Mouse (Mus musculus) adrenal gland, adult (tissue): ENCODE measurements at regions not wholly inside any gene's neighbourhood (a gene's known extent, or its start where the extent isn't known, plus 50 kb on each side); places are given as distances from the start of the nearest gene placed in this dataset.
A peak's percentile ranks its signal among the peaks of the same experiment; 100 is the strongest.

Experiments
- DNase-seq, 2 experiments: peaks; one replicate each; pipeline ENCODE4 v3.0.0; 2022 to 2023; ENCODE audit warnings: low spot score in 1 of 2; ENCODE audit not compliant: inconsistent age in 2 of 2

DNA sequence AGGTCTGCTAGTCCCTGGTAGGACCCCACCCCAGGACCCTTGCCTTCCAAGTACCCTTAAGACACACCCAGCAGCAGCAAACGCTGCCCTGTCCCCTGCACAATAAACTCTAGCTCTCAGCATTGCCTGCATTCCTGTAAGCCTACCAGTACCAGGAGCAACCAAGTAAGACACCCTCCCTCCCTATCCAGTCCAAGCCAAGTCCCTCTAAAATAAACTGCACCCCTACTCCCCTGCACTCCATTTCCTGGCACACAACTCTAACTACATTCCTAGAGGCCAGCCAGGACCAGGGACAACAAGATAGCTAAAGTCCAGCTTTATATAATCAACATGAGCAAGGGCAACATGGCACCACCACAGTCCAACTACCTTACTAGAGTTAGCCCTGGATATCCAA is 103.5 kb downstream of the Ids start:
- no peak for DNase-seq

DNA sequence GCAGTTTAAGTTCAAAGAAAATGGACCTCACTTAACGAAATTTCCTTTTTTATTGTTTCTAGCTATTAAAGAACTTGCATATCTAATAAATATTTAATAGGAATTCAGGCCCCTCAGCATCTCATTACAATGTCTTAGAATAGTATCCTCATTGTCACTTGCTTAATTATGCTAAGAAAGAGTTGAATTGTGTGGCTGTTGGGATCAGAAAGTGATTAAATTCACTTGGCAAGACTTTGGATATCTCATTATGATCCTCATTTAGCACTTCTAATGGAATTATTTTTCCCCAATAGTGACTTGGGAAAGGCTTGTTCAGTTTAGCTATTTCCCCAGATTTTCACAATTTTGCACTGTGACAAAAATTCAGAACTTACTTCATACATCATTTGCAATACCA is 148.9 kb downstream of the Ids start:
- no peak for DNase-seq

DNA sequence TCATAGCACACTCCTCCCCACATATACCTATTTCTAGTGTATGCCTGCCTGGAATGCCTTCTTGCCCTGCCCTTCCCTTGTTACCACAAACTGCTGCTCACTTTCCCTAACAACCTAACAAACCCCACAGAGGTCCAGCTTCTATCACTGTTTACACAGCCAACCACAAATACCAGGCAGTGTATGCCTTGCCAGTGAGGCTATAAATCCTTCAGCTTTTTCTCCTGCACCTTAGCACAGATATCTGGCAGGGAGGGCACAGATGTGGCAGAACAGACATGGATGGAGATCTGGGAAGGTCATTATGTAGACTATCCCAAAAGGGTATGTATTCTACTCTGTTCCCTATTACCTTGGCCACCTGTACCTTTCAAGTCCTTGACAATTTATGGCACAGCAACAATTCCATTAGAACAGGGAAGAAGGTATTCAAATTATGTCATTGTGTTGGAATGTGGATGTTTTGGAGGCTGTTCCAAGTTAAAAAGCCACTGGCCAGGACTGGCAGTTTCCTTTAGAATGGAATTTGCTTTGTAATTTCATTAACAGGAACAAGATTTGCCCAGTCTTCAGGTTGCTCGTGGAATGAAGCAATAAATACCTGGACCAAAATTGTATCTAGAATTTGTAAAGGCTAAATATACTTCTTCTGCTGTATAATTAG is 180.3 kb downstream of the Ids start:
- no peak for DNase-seq

DNA sequence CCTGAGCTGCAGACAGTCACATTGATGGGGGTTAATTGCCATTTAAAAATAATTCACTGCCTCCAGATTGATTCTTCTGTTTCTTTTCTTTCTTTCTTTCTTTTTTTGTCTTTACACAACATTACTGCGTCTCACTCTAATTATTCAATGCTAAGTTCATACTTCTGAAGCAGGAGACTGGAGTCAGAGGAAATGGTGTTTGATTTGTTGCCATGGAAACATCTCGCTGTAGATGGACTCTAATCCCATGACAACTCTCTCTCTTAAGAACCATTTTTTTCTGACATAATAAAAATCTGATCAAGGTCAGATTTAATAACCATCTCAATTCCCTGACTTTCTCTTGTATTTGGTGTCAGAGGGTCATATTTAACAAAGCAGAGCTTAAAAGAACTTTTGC is 195.1 kb downstream of the Ids start:
- no peak for DNase-seq

DNA sequence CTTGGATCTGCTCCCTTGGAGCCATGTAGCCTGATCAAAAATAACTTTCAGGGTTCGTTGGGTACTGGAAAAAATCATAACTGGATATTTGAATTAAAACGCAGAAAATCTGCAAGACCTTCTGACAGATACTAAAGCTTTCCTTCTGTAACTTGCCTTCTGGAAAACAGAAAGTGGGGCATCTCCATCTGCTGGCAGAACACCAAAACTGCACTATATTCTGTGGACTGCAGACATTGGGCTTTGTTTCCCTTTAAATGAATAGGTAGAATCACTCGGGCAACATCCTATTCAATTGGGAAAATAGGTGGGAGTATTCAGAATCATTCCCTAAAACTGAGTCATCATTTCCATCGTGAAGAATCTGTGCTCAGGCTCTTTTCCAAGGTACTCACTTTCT is 203.9 kb downstream of the Ids start:
- peak; percentile 5 to 49 for DNase-seq
